In the genomic region with DNA sequence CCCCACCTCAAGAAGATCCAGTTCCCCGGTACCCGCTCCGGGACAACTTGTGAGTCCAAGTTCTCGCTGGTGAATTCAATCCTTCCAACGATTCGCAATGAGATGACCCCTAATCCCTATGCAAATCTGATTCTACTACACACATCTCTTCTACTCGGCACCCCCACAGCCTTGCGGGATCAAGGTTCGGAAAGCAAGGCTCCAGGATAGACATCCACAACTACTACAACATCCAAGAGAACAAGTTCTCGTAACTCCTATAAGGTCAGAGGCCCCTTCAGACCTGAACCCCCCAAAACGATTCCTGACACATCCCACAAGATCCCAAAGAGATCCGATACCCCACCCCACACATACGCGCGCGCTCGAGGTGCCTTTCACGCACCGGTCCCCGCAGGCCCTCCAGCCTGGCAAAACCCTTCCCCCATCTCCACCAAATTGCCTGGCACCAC, we compare ENCODE assay signal across 8 mouse cellular contexts. TPM values are rescaled to one million over a fixed set of nuclear protein-coding genes. Genes with fewer than 3 reads are reported as not detected.
DNase-seq lines count a peak whose midpoint lies in the region; ATAC-seq and TF ChIP-seq lines count a peak whose summit lies in the region.

No protein-coding gene starts in this region.

- H3K4me3 ChIP-seq in cerebellum, adult 2 months (replicated peaks; ENCODE audit: insufficient read depth, low read depth, low read length) = peak overlapping the region; percentile 90
- peak overlapping the region; percentile 64 for H3K4me3 ChIP-seq in hindbrain, embryonic 13.5 days
- H3K4me3 ChIP-seq in midbrain, embryonic 11.5 days (ENCODE audit: low read depth, low read length) = peak overlapping the region; percentile 84

- H3K36me3 ChIP-seq in hindbrain, embryonic 13.5 days = peaks cover 4% of the 10 kb centered on the region; the same call in 1 of the 2 replicates
- peaks cover 7% of the 10 kb centered on the region for H3K36me3 ChIP-seq in midbrain, embryonic 11.5 days (ENCODE audit: control insufficient read depth, insufficient read depth, low read length)

- DNase-seq in cerebellum, adult 2 months = no peak
- DNase-seq in cerebellum, adult 18-20 months = no peak
- peak; percentile 45 for DNase-seq in right cerebral cortex, postnatal 4 days
- no peak for DNase-seq in right cerebral cortex, adult 18-20 months
- peak; percentile 97 for DNase-seq in midbrain, embryonic 11.5 days (ENCODE audit: low spot score, missing footprints)
- no peak for DNase-seq in right cerebral cortex, postnatal 36 days (ENCODE audit: low spot score in 2 of 2)
- no peak for DNase-seq in left cerebral cortex, adult 11 months (ENCODE audit: low spot score)

- TF ChIP-seq CTCF in cerebellum, adult 2 months (IDR thresholded peaks at IDR 0.05; ENCODE audit: borderline replicate concordance, insufficient read depth, low read depth, low read length) = no peak

- peak overlapping the region; percentile 96 for H3K4me2 ChIP-seq in hindbrain, embryonic 13.5 days
- peak overlapping the region; percentile 85 for H3K4me2 ChIP-seq in midbrain, embryonic 11.5 days

- no peaks in the 10 kb centered on the region for H3K9me3 ChIP-seq in hindbrain, embryonic 13.5 days
- no peaks in the 10 kb centered on the region for H3K9me3 ChIP-seq in midbrain, embryonic 11.5 days (ENCODE audit: control insufficient read depth, low read length)

- H3K9ac ChIP-seq in hindbrain, embryonic 13.5 days = peak overlapping the region; percentile 85
- peak overlapping the region; percentile 98 for H3K9ac ChIP-seq in midbrain, embryonic 11.5 days (ENCODE audit: low read length)

- no peaks in the 10 kb centered on the region for H3K27me3 ChIP-seq in cerebellum, adult 2 months (ENCODE audit: control insufficient read depth, insufficient read depth, low read length)
- peaks cover 20% of the 10 kb centered on the region; the same call in 1 of the 2 replicates for H3K27me3 ChIP-seq in hindbrain, embryonic 13.5 days
- no peaks in the 10 kb centered on the region for H3K27me3 ChIP-seq in midbrain, embryonic 11.5 days (ENCODE audit: control insufficient read depth, insufficient read depth, low read length)

- peak; percentile 9; the same call in 1 of the 2 replicates for ATAC-seq in hindbrain, embryonic 13.5 days (ENCODE audit: low FRiP score)
- ATAC-seq in midbrain, embryonic 11.5 days (ENCODE audit: low FRiP score) = peak; percentile 20

- peak overlapping the region; percentile 20; the same call in 1 of the 2 replicates for H3K27ac ChIP-seq in cerebellum, adult 2 months (ENCODE audit: insufficient read depth, low read length)
- peak overlapping the region; percentile 89 for H3K27ac ChIP-seq in hindbrain, embryonic 13.5 days
- peak overlapping the region; percentile 86 for H3K27ac ChIP-seq in midbrain, embryonic 11.5 days (ENCODE audit: low read depth, low read length)

- WGBS in cerebellum, adult 2 months = under 1% methylated on average over 20 of the region's 20 CpGs
- WGBS in hindbrain, embryonic 13.5 days = under 1% methylated on average over 20 of the region's 20 CpGs
- WGBS in midbrain, embryonic 11.5 days = under 1% methylated on average over 20 of the region's 20 CpGs

- TF ChIP-seq POLR2A in cerebellum, adult 2 months (IDR thresholded peaks at IDR 0.05; ENCODE audit: borderline replicate concordance, insufficient read depth, low read length) = no peak

- H3K4me1 ChIP-seq in cerebellum, adult 2 months (ENCODE audit: control insufficient read depth, insufficient read depth, low read length) = peaks cover 8% of the 10 kb centered on the region; the same call in 1 of the 2 replicates
- H3K4me1 ChIP-seq in hindbrain, embryonic 13.5 days (replicated peaks) = peaks cover 47% of the 10 kb centered on the region
- peaks cover 22% of the 10 kb centered on the region for H3K4me1 ChIP-seq in midbrain, embryonic 11.5 days (ENCODE audit: control insufficient read depth, insufficient read depth, low read length)

RNA-seq across cellular contexts. Expression of a gene that starts 0.8 kb away (rescaled TPM):
- 35.4 and 43.9 TPM in 2 replicates for polyA plus RNA-seq in cerebellum, adult 2 months (2012; rRNA removed)
- 12.7 and 15.4 TPM in 2 replicates for polyA plus RNA-seq in hindbrain, embryonic 13.5 days (2015; fragmentation: Nextera tagmentation; extraction: Ambion mirVana)
- polyA plus RNA-seq in midbrain, embryonic 11.5 days (2014; fragmentation: Nextera tagmentation; extraction: Ambion mirVana) = 33.9 and 35.5 TPM in 2 replicates

RNA-seq across cellular contexts. Expression of a gene that starts 19.1 kb away (rescaled TPM):
- 0.52 and 0.71 TPM in 2 replicates for polyA plus RNA-seq in cerebellum, adult 2 months (2012; rRNA removed)
- polyA plus RNA-seq in hindbrain, embryonic 13.5 days (2015; fragmentation: Nextera tagmentation; extraction: Ambion mirVana) = 1.9 and 2.4 TPM in 2 replicates
- polyA plus RNA-seq in midbrain, embryonic 11.5 days (2014; fragmentation: Nextera tagmentation; extraction: Ambion mirVana) = 0.52 and 1.1 TPM in 2 replicates

RNA-seq across cellular contexts. Expression of a gene that starts 19.8 kb away (rescaled TPM):
- polyA plus RNA-seq in cerebellum, adult 2 months (2012; rRNA removed) = 0.44 and 0.89 TPM in 2 replicates
- polyA plus RNA-seq in hindbrain, embryonic 13.5 days (2015; fragmentation: Nextera tagmentation; extraction: Ambion mirVana) = 3.3 and 3.5 TPM in 2 replicates
- polyA plus RNA-seq in midbrain, embryonic 11.5 days (2014; fragmentation: Nextera tagmentation; extraction: Ambion mirVana) = 1.5 and 1.7 TPM in 2 replicates

RNA-seq across cellular contexts. Expression of a gene that starts 26.3 kb away (rescaled TPM):
- 44.7 and 47.3 TPM in 2 replicates for polyA plus RNA-seq in cerebellum, adult 2 months (2012; rRNA removed)
- polyA plus RNA-seq in hindbrain, embryonic 13.5 days (2015; fragmentation: Nextera tagmentation; extraction: Ambion mirVana) = 83.1 and 93.3 TPM in 2 replicates
- 80.6 and 87.8 TPM in 2 replicates for polyA plus RNA-seq in midbrain, embryonic 11.5 days (2014; fragmentation: Nextera tagmentation; extraction: Ambion mirVana)

RNA-seq across cellular contexts. Expression of a gene that starts 33.4 kb away (rescaled TPM):
- 8.0 and 18.5 TPM in 2 replicates for polyA plus RNA-seq in cerebellum, adult 2 months (2012; rRNA removed)
- polyA plus RNA-seq in hindbrain, embryonic 13.5 days (2015; fragmentation: Nextera tagmentation; extraction: Ambion mirVana) = 21.0 and 39.2 TPM in 2 replicates
- polyA plus RNA-seq in midbrain, embryonic 11.5 days (2014; fragmentation: Nextera tagmentation; extraction: Ambion mirVana) = 11.6 and 12.4 TPM in 2 replicates

Comparison
In these comparisons a context has a peak if more than half of its experiments do, and no peak if none do; other contexts are left out.
1. DNase-seq: peak in right cerebral cortex, postnatal 4 days (single experiment) and midbrain, embryonic 11.5 days (single experiment); none in cerebellum, adult 2 months (0 of 2), cerebellum, adult 18-20 months (0 of 2), right cerebral cortex, adult 18-20 months (single experiment), right cerebral cortex, postnatal 36 days (0 of 2) and left cerebral cortex, adult 11 months (single experiment).
2. H3K27ac ChIP-seq: peak in every context shown above with its lines; median percentile 89 in hindbrain, embryonic 13.5 days; 86 in midbrain, embryonic 11.5 days; 20 in cerebellum, adult 2 months.
3. Peak in every context shown above with its lines, with median percentiles within 50 percentile points of each other: H3K4me3 ChIP-seq.